11 mouse cellular contexts compared by ENCODE assay signal in genomic region chr17:66480491-66481278, GRCm38 (mm10). TPM values are rescaled to one million over a fixed set of nuclear protein-coding genes. Genes with fewer than 3 reads are reported as not detected.
A peak's percentile ranks its signal among the peaks of the same experiment; 100 is the strongest.
DNase-seq lines count a peak whose midpoint lies in the region; ATAC-seq and TF ChIP-seq lines count a peak whose summit lies in the region.
"Had no signal": no experiment of that assay in that cellular context is flagged by ENCODE, and none has a peak within 500 bp of the region (broad histone marks: within the 10 kb centered on the region; RNA-seq: fewer than 3 reads in every experiment).

No protein-coding gene starts in this region.

- no peak for TF ChIP-seq CTCF in lung, embryonic 14.5 days (IDR thresholded peaks at IDR 0.05; ENCODE audit: low read depth)
- no peak for TF ChIP-seq CTCF in lung, postnatal 0 days (IDR thresholded peaks at IDR 0.05)

- no peak for DNase-seq in lung, embryonic 14.5 days
- no peak for DNase-seq in lung, postnatal 0 days (ENCODE audit: low spot score)
- DNase-seq in gastrocnemius, postnatal 36 days: no peak
- DNase-seq in adipocyte (ENCODE audit: low spot score): no peak
- DNase-seq: lung, adult 18-20 months; thymus, adult 2 months had no signal

- H3K9me3 ChIP-seq in lung, embryonic 14.5 days (ENCODE audit: low read depth, low read length): no peaks in the 10 kb centered on the region
- H3K9me3 ChIP-seq in lung, postnatal 0 days (ENCODE audit: low read length): no peaks in the 10 kb centered on the region
- H3K9me3 ChIP-seq in forebrain, embryonic 12.5 days: no peaks in the 10 kb centered on the region
- no peaks in the 10 kb centered on the region for H3K9me3 ChIP-seq in limb, embryonic 13.5 days
- no peaks in the 10 kb centered on the region for H3K9me3 ChIP-seq in neural tube, embryonic 13.5 days

- no peak for TF ChIP-seq EP300 in lung, postnatal 0 days (IDR thresholded peaks at IDR 0.05)

- ATAC-seq in lung, embryonic 14.5 days (ENCODE audit: insufficient read depth): no peak
- ATAC-seq in lung, postnatal 0 days: no peak
- ATAC-seq in forebrain, embryonic 12.5 days (ENCODE audit: low FRiP score): peak; percentile 44; the same call in 1 of the 2 replicates
- ATAC-seq in limb, embryonic 13.5 days (ENCODE audit: low FRiP score, low read depth): no peak
- ATAC-seq in neural tube, embryonic 13.5 days (ENCODE audit: low read depth): peak; percentile 33; the same call in 1 of the 2 replicates
- ATAC-seq in megakaryocyte-erythroid progenitor cell, adult 5-6 weeks (replicated peaks; ENCODE audit: low FRiP score, low TSS enrichment, poor library complexity, severe bottlenecking): no peak
- ATAC-seq: Patski had no signal

- H3K9ac ChIP-seq in lung, embryonic 14.5 days: no peak overlapping the region
- H3K9ac ChIP-seq in lung, postnatal 0 days (replicated peaks; ENCODE audit: low read depth): no peak overlapping the region
- peak overlapping the region; percentile 12 for H3K9ac ChIP-seq in forebrain, embryonic 12.5 days
- no peak overlapping the region for H3K9ac ChIP-seq in limb, embryonic 13.5 days
- H3K9ac ChIP-seq in neural tube, embryonic 13.5 days: peak overlapping the region; percentile 63

- no peaks in the 10 kb centered on the region for H3K36me3 ChIP-seq in lung, embryonic 14.5 days (ENCODE audit: insufficient read depth)
- H3K36me3 ChIP-seq in lung, postnatal 0 days (ENCODE audit: insufficient read depth, low read length): no peaks in the 10 kb centered on the region
- H3K36me3 ChIP-seq in forebrain, embryonic 12.5 days (replicated peaks): no peaks in the 10 kb centered on the region
- no peaks in the 10 kb centered on the region for H3K36me3 ChIP-seq in limb, embryonic 13.5 days
- no peaks in the 10 kb centered on the region for H3K36me3 ChIP-seq in neural tube, embryonic 13.5 days

- no peaks in the 10 kb centered on the region for H3K4me1 ChIP-seq in lung, embryonic 14.5 days (ENCODE audit: insufficient read depth)
- peaks cover 2% of the 10 kb centered on the region; the same call in 1 of the 2 replicates for H3K4me1 ChIP-seq in lung, postnatal 0 days (ENCODE audit: insufficient read depth, low read depth, low read length)
- peaks cover 42% of the 10 kb centered on the region for H3K4me1 ChIP-seq in forebrain, embryonic 12.5 days
- peaks cover 11% of the 10 kb centered on the region for H3K4me1 ChIP-seq in limb, embryonic 13.5 days
- H3K4me1 ChIP-seq in neural tube, embryonic 13.5 days (replicated peaks): peaks cover 27% of the 10 kb centered on the region

- no peak overlapping the region for H3K27ac ChIP-seq in lung, embryonic 14.5 days (ENCODE audit: low read depth)
- H3K27ac ChIP-seq in lung, postnatal 0 days (ENCODE audit: low read length): no peak overlapping the region
- peak overlapping the region; percentile 93 for H3K27ac ChIP-seq in forebrain, embryonic 12.5 days
- H3K27ac ChIP-seq in limb, embryonic 13.5 days: no peak overlapping the region
- H3K27ac ChIP-seq in neural tube, embryonic 13.5 days (replicated peaks): peak overlapping the region; percentile 83

- 35% methylated on average over 17 of the region's 17 CpGs for WGBS in lung, embryonic 14.5 days
- WGBS in lung, postnatal 0 days: 50% methylated on average over 17 of the region's 17 CpGs
- 11% methylated on average over 17 of the region's 17 CpGs for WGBS in forebrain, embryonic 12.5 days
- WGBS in limb, embryonic 13.5 days: 26% methylated on average over 17 of the region's 17 CpGs
- 10% methylated on average over 17 of the region's 17 CpGs for WGBS in neural tube, embryonic 13.5 days

- intact Hi-C loops in gastrocnemius, postnatal 36 days (cut with DNase I): no loop called here

- peak overlapping the region; percentile 38 for H3K4me2 ChIP-seq in lung, embryonic 14.5 days
- no peak overlapping the region for H3K4me2 ChIP-seq in lung, postnatal 0 days (replicated peaks; ENCODE audit: low read depth, low read length)
- H3K4me2 ChIP-seq in forebrain, embryonic 12.5 days: peak overlapping the region; percentile 49
- H3K4me2 ChIP-seq in limb, embryonic 13.5 days (replicated peaks): peak overlapping the region; percentile 51
- H3K4me2 ChIP-seq in neural tube, embryonic 13.5 days: peak overlapping the region; percentile 51

- peaks cover 22% of the 10 kb centered on the region for H3K27me3 ChIP-seq in lung, embryonic 14.5 days (ENCODE audit: insufficient read depth, low read length)
- no peaks in the 10 kb centered on the region for H3K27me3 ChIP-seq in lung, postnatal 0 days (replicated peaks; ENCODE audit: insufficient read depth, low read length)
- peaks cover 10% of the 10 kb centered on the region; the same call in 1 of the 2 replicates for H3K27me3 ChIP-seq in forebrain, embryonic 12.5 days
- H3K27me3 ChIP-seq in limb, embryonic 13.5 days: peaks cover 33% of the 10 kb centered on the region
- H3K27me3 ChIP-seq in neural tube, embryonic 13.5 days: no peaks in the 10 kb centered on the region
- H3K27me3 ChIP-seq: Patski had no signal

- H3K4me3 ChIP-seq in lung, embryonic 14.5 days (ENCODE audit: low read depth, low read length): no peak overlapping the region; the same call in 1 of the 2 replicates
- H3K4me3 ChIP-seq in lung, postnatal 0 days (ENCODE audit: low read depth, low read length): no peak overlapping the region
- peak overlapping the region; percentile 24; the same call in 1 of the 2 replicates for H3K4me3 ChIP-seq in forebrain, embryonic 12.5 days (replicated peaks)
- H3K4me3 ChIP-seq in limb, embryonic 13.5 days: peak overlapping the region; percentile 10; the same call in 1 of the 2 replicates
- no peak overlapping the region for H3K4me3 ChIP-seq in neural tube, embryonic 13.5 days

RNA-seq across cellular contexts. Expression of gene Mtcl1, which starts 31.1 kb away (rescaled TPM):
- 10.7 and 14.3 TPM in 2 replicates for polyA plus RNA-seq in lung, embryonic 14.5 days (2014; fragmentation: Nextera tagmentation; extraction: Ambion mirVana)
- polyA plus RNA-seq in lung, postnatal 0 days (2015; fragmentation: Nextera tagmentation; extraction: Ambion mirVana): 8.6 and 9.9 TPM in 2 replicates
- 43.0 and 49.3 TPM in 2 replicates for polyA plus RNA-seq in forebrain, embryonic 12.5 days (2016; fragmentation: Nextera tagmentation; extraction: Ambion mirVana)
- 4.5 and 5.6 TPM in 2 replicates for polyA plus RNA-seq in limb, embryonic 13.5 days (2015; fragmentation: Nextera tagmentation; extraction: Ambion mirVana)
- polyA plus RNA-seq in neural tube, embryonic 13.5 days (2015; fragmentation: Nextera tagmentation; extraction: Ambion mirVana): 26.4 and 28.0 TPM in 2 replicates
- total RNA-seq in gastrocnemius, postnatal 36 days (2021): 1 to 10 TPM; 4.6 to 6.0 TPM
- not detected in 2 replicates for total RNA-seq in megakaryocyte-erythroid progenitor cell, adult 5-6 weeks (2014; fragmentation: Nextera tagmentation)
- total RNA-seq in megakaryocyte-erythroid progenitor cell, adult 5-6 weeks (2017): not detected in 2 replicates

RNA-seq across cellular contexts. Expression of gene Rab12, which starts 38.8 kb away (rescaled TPM):
- 67.4 and 71.5 TPM in 2 replicates for polyA plus RNA-seq in lung, embryonic 14.5 days (2014; fragmentation: Nextera tagmentation; extraction: Ambion mirVana)
- polyA plus RNA-seq in lung, postnatal 0 days (2015; fragmentation: Nextera tagmentation; extraction: Ambion mirVana): 70.8 and 72.8 TPM in 2 replicates
- polyA plus RNA-seq in forebrain, embryonic 12.5 days (2016; fragmentation: Nextera tagmentation; extraction: Ambion mirVana): 51.6 and 56.5 TPM in 2 replicates
- 49.0 and 49.6 TPM in 2 replicates for polyA plus RNA-seq in limb, embryonic 13.5 days (2015; fragmentation: Nextera tagmentation; extraction: Ambion mirVana)
- polyA plus RNA-seq in neural tube, embryonic 13.5 days (2015; fragmentation: Nextera tagmentation; extraction: Ambion mirVana): 60.9 and 67.1 TPM in 2 replicates
- 100 to 1,000 TPM; 149 to 179 TPM for total RNA-seq in gastrocnemius, postnatal 36 days (2021)
- 15.3 and 24.4 TPM in 2 replicates for total RNA-seq in megakaryocyte-erythroid progenitor cell, adult 5-6 weeks (2014; fragmentation: Nextera tagmentation)
- 21.4 and 22.4 TPM in 2 replicates for total RNA-seq in megakaryocyte-erythroid progenitor cell, adult 5-6 weeks (2017)

Comparison
In these comparisons a context has a peak if more than half of its experiments do, and no peak if none do; other contexts are left out.
1. ATAC-seq: peak in forebrain, embryonic 12.5 days (single experiment) and neural tube, embryonic 13.5 days (single experiment); none in lung, embryonic 14.5 days (single experiment), lung, postnatal 0 days (single experiment), limb, embryonic 13.5 days (single experiment) and megakaryocyte-erythroid progenitor cell, adult 5-6 weeks (single experiment).
2. H3K27ac ChIP-seq: peak in forebrain, embryonic 12.5 days (single experiment) and neural tube, embryonic 13.5 days (single experiment); none in lung, embryonic 14.5 days (single experiment), lung, postnatal 0 days (single experiment) and limb, embryonic 13.5 days (single experiment).
3. H3K4me3 ChIP-seq: peak in forebrain, embryonic 12.5 days (single experiment) and limb, embryonic 13.5 days (single experiment); none in lung, embryonic 14.5 days (single experiment), lung, postnatal 0 days (single experiment) and neural tube, embryonic 13.5 days (single experiment).
4. H3K9ac ChIP-seq: peak in forebrain, embryonic 12.5 days (single experiment) and neural tube, embryonic 13.5 days (single experiment); none in lung, embryonic 14.5 days (single experiment), lung, postnatal 0 days (single experiment) and limb, embryonic 13.5 days (single experiment).